Mouse (Mus musculus): ENCODE data around the gene Hinfp. TPM values are rescaled to one million over a fixed set of nuclear protein-coding genes. Genes with fewer than 3 reads are reported as not detected.
A peak's percentile ranks its signal among the peaks of the same experiment; 100 is the strongest.
"Not testable (repeated sequence)": the region's sequence is repeated elsewhere in the genome, so short reads cannot be mapped to it uniquely, and the experiment has no call there.

Hinfp gene
- total RNA-seq (2022) = 10 to 100 TPM; 20.3 to 44.4 (median 31.8) TPM

DNA sequence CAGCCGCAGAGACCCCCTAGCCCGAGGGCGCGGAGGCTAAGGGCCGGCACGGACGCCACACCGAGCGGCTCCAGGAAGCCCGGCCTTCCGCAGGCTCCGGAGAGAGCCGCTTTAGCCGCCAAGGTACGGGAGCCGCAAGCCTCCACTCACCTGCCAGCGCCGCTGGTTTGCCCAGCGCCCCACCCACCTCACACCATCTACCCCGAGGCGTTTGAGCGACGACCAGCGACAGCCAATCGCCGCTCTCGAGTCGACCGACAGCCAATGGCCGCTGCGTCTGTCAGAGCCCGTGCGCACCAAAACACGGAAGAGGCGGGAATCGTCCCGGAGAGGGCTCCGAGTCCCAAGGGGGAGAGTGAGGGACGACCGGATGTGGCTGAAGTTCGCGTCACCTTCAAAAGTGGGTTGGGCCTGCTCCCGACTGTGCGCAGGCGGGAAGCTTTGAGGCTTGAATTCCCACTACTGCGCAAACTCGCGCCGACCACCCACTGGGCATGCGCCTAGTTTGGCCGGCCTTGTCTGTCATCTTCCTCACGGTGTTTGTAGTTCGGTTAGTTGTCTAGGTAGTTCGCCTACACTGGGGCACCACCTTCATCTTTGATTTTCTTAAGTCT lies at the start of gene Hinfp:
TSS of gene Hinfp (minus strand) at position 206 of the 614 bp plus-strand sequence.
- DNase-seq = peak; percentile 99

GRCm38 (mm10) chr9:44353142-44353541 lies 47.7 kb upstream of the Hinfp start:
- DNase-seq = peak; percentile 68

GRCm38 (mm10) chr9:44352337-44352736 lies 46.9 kb upstream of the Hinfp start:
- no peak for DNase-seq

DNA sequence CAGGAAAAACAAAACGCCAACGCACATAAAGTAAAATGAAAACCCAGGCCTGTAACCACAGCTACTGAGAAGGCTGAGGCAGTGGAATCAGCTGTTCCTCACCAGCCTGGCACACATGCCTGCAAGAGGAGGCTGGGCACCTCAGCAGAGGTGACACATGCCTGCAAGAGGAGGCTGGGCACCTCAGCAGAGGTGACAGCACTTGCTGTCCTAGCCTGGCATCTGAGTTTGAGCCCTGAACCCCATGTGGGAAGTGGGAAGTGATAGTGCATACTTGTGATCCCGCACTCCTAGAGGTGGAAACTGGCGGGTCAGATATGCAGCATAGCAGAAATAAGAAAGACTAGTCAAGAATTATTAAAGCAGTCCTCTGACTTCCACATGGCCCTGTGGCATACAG lies 45.9 kb upstream of the Hinfp start:
- DNase-seq = no peak

- DNase-seq = no peak
Observed at GRCm38 (mm10) chr9:44348546-44348945, 43.1 kb upstream of the Hinfp start.

DNA sequence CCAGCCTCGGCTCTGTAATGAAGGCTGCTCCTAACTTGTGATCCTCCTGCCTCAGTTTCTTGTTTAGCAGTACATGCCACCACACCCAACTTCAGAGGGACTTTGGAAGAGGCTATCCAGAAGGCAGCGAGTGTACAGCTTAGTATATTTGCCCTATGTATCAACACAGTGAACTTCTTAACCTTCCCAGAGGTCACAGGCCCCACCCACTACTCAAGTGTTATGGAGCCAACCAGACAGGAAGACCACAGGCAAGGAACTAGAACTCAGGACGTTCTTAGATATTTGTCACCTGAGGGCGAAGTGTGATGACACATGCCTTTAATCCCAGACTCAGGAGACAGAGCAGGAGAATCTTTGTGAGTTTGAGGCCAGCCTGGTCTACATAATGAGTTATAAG lies 42.1 kb upstream of the Hinfp start:
- no peak for DNase-seq

GRCm38 (mm10) chr9:44347166-44347565 lies 41.7 kb upstream of the Hinfp start:
- DNase-seq = no peak

GRCm38 (mm10) chr9:44345570-44346433 lies 40.3 kb upstream of the Hinfp start:
- no peak for DNase-seq

DNA sequence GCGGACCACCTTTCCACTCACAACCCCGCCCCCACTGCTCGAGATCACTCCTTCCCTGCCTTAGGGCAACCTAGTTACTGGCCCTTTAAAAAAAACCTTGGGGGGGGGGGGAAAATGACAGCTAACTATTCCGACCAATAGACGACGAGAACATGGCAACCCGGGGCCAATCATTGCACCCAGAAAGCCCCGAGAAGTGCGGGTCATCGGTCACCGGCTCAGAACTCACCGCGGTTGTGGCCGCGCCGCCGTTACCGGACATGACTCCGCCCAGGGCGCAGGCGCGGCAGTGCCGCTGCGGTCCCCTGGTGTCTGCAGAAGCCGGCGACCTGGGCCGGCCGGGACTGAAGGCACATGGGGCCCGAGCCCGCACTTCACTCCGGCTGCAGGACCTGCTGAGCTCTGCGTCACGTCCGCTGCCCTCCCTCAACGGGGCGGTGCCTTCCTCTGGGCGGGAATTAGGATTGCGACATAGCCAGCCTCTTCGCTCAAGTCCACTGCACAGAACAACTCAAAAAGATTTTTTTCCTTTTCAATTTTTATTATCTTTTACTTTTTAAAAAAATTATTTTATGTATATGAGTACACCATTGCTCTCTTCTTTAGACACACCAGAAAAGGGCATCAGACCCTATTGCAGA lies 38.4 kb upstream of the Hinfp start, which contains the start of gene Hmbs:
TSS of gene Hmbs (minus strand) at position 448 of the 641 bp plus-strand sequence.
- peak; percentile 90 for DNase-seq

GRCm38 (mm10) chr9:44343290-44343689 lies 37.8 kb upstream of the Hinfp start:
- DNase-seq = no peak

DNA sequence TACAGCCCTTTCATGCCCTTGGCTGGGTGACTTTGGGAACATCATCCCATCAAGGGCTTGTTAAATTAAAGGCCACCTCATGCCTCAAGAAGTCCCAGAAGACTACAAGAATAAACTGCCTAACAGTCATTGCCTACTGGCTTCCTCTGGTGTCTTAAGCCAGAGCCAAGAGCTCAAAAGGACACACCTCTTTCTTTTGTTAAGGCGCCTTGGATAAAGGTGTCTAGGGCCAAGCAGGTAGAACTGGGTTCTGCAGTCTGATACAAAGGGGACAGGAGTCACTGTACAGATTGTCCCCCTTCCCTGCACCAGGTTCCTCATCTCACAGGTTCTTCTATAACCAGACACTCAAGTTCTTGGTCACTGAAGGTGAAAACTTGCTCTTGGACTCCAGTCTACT lies 37.1 kb upstream of the Hinfp start:
- no peak for DNase-seq

GRCm38 (mm10) chr9:44342173-44342572 lies 36.7 kb upstream of the Hinfp start:
- no peak for DNase-seq

GRCm38 (mm10) chr9:44341487-44341886 lies 36.0 kb upstream of the Hinfp start:
- DNase-seq = no peak

- no peak for DNase-seq
Observed at GRCm38 (mm10) chr9:44338574-44338973, 33.1 kb upstream of the Hinfp start.

DNA sequence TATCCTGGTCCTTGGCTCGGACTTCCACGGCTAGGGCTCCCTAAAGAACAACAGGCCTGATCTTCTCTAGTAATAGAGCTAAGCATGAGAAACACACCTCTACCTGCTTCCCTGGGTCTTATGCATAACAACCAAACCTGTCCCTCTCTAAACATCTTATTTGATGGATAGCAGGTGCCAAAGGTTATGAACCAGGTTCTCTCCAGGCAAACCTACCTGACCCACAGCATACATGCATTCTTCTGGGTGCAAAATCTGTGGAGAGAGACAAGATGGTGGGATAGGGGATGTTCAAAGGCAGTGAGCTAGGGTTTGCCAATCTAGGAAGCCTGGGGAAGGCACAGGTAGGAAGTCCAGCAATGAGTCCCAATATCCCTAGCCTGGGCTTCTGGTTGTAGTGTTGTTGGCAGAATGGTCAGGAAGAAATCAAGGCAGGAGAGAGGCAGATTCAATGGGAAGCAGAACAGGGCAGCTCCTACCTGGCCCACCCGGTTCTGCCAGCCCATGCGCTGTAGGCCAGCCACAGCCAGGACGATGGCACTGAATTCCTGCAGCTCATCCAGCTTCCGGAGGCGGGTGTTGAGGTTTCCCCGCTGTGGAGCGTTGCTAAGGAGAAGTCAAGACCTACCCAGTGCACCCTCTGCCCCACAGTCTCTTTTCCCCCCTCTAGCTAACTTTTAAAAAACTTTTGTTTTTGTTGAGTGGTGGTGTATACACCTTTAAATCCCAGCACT lies 32.1 kb upstream of the Hinfp start:
- DNase-seq = no peak

- DNase-seq = no peak
Observed at GRCm38 (mm10) chr9:44336964-44337363, 31.5 kb upstream of the Hinfp start.

DNA sequence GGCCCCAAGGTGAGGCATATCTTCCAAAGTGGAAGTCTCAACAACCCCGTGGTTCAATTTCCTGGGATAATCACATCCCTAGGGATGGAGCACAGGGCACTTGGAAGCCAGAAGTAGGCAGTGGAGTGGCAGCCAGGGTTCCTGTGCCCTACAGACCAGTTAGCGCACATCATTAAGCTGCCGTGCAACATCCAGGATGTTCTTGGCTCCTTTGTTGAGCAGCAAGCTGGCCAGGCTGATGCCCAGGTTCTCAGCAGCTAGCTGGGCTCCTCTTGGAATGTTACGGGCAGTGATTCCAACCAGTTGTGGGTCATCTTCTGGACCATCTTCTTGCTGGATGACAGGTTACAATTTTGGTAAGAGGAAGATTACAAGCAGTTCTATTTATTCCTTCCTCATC lies 31.0 kb upstream of the Hinfp start:
- DNase-seq = not testable (repeated sequence)

GRCm38 (mm10) chr9:44336093-44336406 lies 30.6 kb upstream of the Hinfp start:
- DNase-seq = no peak

DNA sequence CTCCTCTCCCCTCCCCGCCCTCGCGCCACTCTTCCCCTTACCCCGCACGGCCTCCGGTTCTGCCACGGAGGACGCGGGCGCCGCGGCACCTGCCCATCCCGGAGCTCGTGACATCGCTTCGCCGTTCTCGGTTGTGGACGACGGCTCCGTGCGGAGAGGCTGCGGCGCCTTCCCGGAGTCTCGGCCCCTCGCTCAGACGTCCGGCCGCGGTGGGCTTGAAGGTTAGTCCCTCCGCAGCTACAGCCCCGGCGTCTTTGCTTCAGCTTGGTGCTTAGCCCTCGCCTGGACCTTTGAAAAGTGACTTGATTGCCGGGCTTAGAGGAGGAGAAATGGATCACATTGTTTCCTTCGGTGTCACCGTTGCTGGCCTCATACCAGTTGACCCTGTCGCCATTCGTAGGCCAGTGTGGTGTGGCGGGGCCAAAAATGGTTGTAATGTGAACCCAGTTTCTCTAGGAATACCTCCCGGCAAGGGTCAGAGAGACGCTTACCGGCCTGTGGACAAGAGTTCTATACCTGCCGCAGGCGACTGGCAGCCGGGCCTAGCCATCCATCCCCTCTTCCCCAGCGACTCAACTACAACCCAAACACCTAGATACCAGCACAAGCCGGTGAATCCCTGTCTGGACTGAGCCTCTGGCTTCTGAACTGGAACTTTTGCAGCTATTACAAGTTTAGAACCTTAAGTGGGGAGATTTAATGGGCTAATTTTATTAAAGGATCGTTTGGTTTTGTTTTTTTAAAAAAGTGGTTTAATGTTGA lies 30.0 kb upstream of the Hinfp start:
- no peak for DNase-seq

GRCm38 (mm10) chr9:44334396-44335330 lies 29.2 kb upstream of the Hinfp start, which contains the start of gene H2afx:
Gene H2afx (plus strand): TSS chr9:44334694.
- peak; percentile 99 for DNase-seq

Data from adrenal gland, adult 8-10 months (tissue).